Mouse (Mus musculus) MEL (cell line): ENCODE measurements around the gene Cmtm7.

Experiments used
- ETS1 ChIP-seq: IDR thresholded peaks from 2 replicates; pipeline ENCODE4 v1.6.1; 2012; ENCODE audit warnings: low read depth, mild to moderate bottlenecking, inconsistent platforms, low read length, improper control_type of control experiment, moderate library complexity
- JUND ChIP-seq: IDR thresholded peaks from 2 replicates; pipeline ENCODE4 v1.6.1; 2011; ENCODE audit warnings: low read depth, mild to moderate bottlenecking, improper control_type of control experiment, low read length
- POLR2A ChIP-seq, 2 experiments: IDR thresholded peaks; 2 replicates each; pipeline ENCODE4 v1.6.1; 2011 to 2012; ENCODE audit warnings: low read length in 2 of 2, mild to moderate bottlenecking in 2 of 2, control low read depth in 1 of 2, improper control_type of control experiment in 1 of 2, low read depth in 1 of 2, moderate library complexity in 1 of 2; ENCODE audit not compliant: control insufficient read depth in 1 of 2, insufficient read depth in 1 of 2, poor library complexity in 1 of 2
- POLR2AphosphoS2 ChIP-seq: IDR thresholded peaks from 2 replicates; pipeline ENCODE4 v1.6.1; 2011; ENCODE audit warnings: low read length, improper control_type of control experiment
- TCF12 ChIP-seq: IDR thresholded peaks from 2 replicates; pipeline ENCODE4 v1.6.1; 2014; ENCODE audit warnings: low read depth, mild to moderate bottlenecking, inconsistent platforms, low read length, improper control_type of control experiment, moderate library complexity
- ZC3H11A ChIP-seq: IDR thresholded peaks from 2 replicates; pipeline ENCODE4 v1.6.1; 2012; ENCODE audit warnings: low read depth, mild to moderate bottlenecking, inconsistent platforms, low read length, improper control_type of control experiment

- TF ChIP-seq JUND = no peak
- no peak for TF ChIP-seq POLR2A (IDR thresholded peaks at IDR 0.05; ENCODE audit: control insufficient read depth in 1 of 2, insufficient read depth in 1 of 2, low read depth in 1 of 2, low read length in 2 of 2, poor library complexity in 1 of 2)
- TF ChIP-seq ETS1 = no peak
- no peak for TF ChIP-seq ZC3H11A
- no peak for TF ChIP-seq TCF12
- no peak for TF ChIP-seq POLR2AphosphoS2
Observed at GRCm38 (mm10) chr9:114824166-114824565, 42.5 kb upstream of the Cmtm7 start.
